Mouse (Mus musculus) stomach, postnatal 0 days (tissue): ENCODE measurements at regions not wholly inside any gene's neighbourhood (a gene's known extent, or its start where the extent isn't known, plus 50 kb on each side); places are given as distances from the start of the nearest gene placed in this dataset.

ENCODE experiments used
- ATAC-seq: fragments of 200-750 bp; cut with Nextera tagmentation; 2 replicates; pipeline ENCODE4 v1.8.0; 2017; ENCODE audit not compliant: low FRiP score, low TSS enrichment
- DNase-seq: peaks from one replicate; pipeline ENCODE4 v3.0.0-alpha.2; 2016; ENCODE audit warnings: low spot score
- H3K27ac ChIP-seq: fragments of 300-500 bp; sonication (generic); replicated peaks from 2 replicates; pipeline ENCODE4 v1.5.1; 2014; ENCODE audit warnings: mild to moderate bottlenecking, control low read depth
- H3K27me3 ChIP-seq: fragments of 300-500 bp; sonication (generic); 2 replicates; pipeline ENCODE4 v1.6.1; 2014; ENCODE audit warnings: low read length; ENCODE audit not compliant: control insufficient read depth, insufficient read depth
- H3K36me3 ChIP-seq: fragments of 300-500 bp; sonication (generic); 2 replicates; pipeline ENCODE4 v1.6.1; 2014; ENCODE audit warnings: low read length, mixed read lengths; ENCODE audit not compliant: control insufficient read depth, insufficient read depth
- H3K4me1 ChIP-seq: fragments of 300-500 bp; sonication (generic); replicated peaks from 2 replicates; pipeline ENCODE4 v1.6.1; 2014; ENCODE audit warnings: antibody characterized with exemption; ENCODE audit not compliant: control insufficient read depth, insufficient read depth
- H3K4me2 ChIP-seq: fragments of 300-500 bp; sonication (generic); replicated peaks from 2 replicates; pipeline ENCODE4 v1.6.1; 2014; ENCODE audit warnings: low read depth, mild to moderate bottlenecking, control low read depth, moderate library complexity
- H3K4me3 ChIP-seq: fragments of 300-500 bp; sonication (generic); 2 replicates; pipeline ENCODE4 v1.5.1; 2014; ENCODE audit warnings: low read depth, low read length, control low read depth
- H3K9ac ChIP-seq: fragments of 300-500 bp; sonication (generic); 2 replicates; pipeline ENCODE4 v1.6.1; 2014; ENCODE audit warnings: mild to moderate bottlenecking, low read length, control low read depth, mixed read lengths
- H3K9me3 ChIP-seq: fragments of 300-500 bp; sonication (generic); 2 replicates; pipeline ENCODE4 v1.6.1; 2016; ENCODE audit warnings: low read length; ENCODE audit not compliant: control insufficient read depth
- CTCF ChIP-seq: IDR thresholded peaks from 2 replicates; pipeline ENCODE4 v1.5.1; 2016; ENCODE audit warnings: antibody characterized with exemption, low read depth, mild to moderate bottlenecking, moderate library complexity
- EP300 ChIP-seq: optimal IDR thresholded peaks from 2 replicates; pipeline ENCODE3; 2016; ENCODE audit warnings: antibody characterized with exemption
- WGBS: fragments of 180-500 bp; shearing (Covaris S2); extraction: QIAGEN DNeasy Blood & Tissue Kit; methylation state at CpG from one replicate; pipeline ENCODE4 v1.1.7; 2014; 5-methylcytosine and 5-hydroxymethylcytosine counted together

- Histone ChIP-seq H3K4me3 (no peak overlapping the region), H3K27ac (no peak overlapping the region), H3K9me3 (no peaks in the 10 kb centered on the region), H3K4me1 (no peaks in the 10 kb centered on the region), H3K9ac (no peak overlapping the region), H3K36me3 (no peaks in the 10 kb centered on the region), H3K27me3 (no peaks in the 10 kb centered on the region), H3K4me2 (no peak overlapping the region)
- TF ChIP-seq CTCF (no peak), EP300 (no peak)
- ATAC-seq (no peak), DNase-seq (no peak)
- WGBS, result 92% methylated on average over 3 of the region's 3 CpGs
These were observed 111.0 kb upstream of the 9330182O14Rik start for GRCm38 (mm10) chr15:40023195-40023594.

GRCm38 (mm10) chr15:40032088-40032487 lies 102.1 kb upstream of the 9330182O14Rik start:
- H3K27ac ChIP-seq, result no peak overlapping the region

GRCm38 (mm10) chr15:40036181-40036580 lies 98.0 kb upstream of the 9330182O14Rik start:
- no peaks in the 10 kb centered on the region for H3K36me3 ChIP-seq
- whole genome bisulfite sequencing, result 69% methylated on average over 1 of the region's 1 CpGs
- ATAC-seq (no peak), DNase-seq (no peak)
- H3K27me3 ChIP-seq, result no peaks in the 10 kb centered on the region
- H3K27ac ChIP-seq, result no peak overlapping the region
- no peaks in the 10 kb centered on the region for H3K4me1 ChIP-seq
- no peaks in the 10 kb centered on the region for H3K9me3 ChIP-seq
- TF ChIP-seq CTCF (no peak), EP300 (no peak)
- H3K9ac ChIP-seq, result no peak overlapping the region
- no peak overlapping the region for H3K4me2 ChIP-seq
- no peak overlapping the region for H3K4me3 ChIP-seq

More at GRCm38 (mm10) chr15:40032088-40032487, 102.1 kb upstream of the 9330182O14Rik start:
- ATAC-seq (no peak), DNase-seq (no peak)
- H3K4me2 ChIP-seq, result no peak overlapping the region
- H3K4me3 ChIP-seq, result no peak overlapping the region
- no peaks in the 10 kb centered on the region for H3K36me3 ChIP-seq
- H3K9me3 ChIP-seq, result no peaks in the 10 kb centered on the region
- H3K27me3 ChIP-seq, result no peaks in the 10 kb centered on the region
- H3K4me1 ChIP-seq, result no peaks in the 10 kb centered on the region
- TF ChIP-seq CTCF, result no peak
- no peak for TF ChIP-seq EP300
- no peak overlapping the region for H3K9ac ChIP-seq

GRCm38 (mm10) chr15:40037266-40037665 lies 96.9 kb upstream of the 9330182O14Rik start:
- Histone ChIP-seq H3K4me3 (no peak overlapping the region), H3K4me1 (no peaks in the 10 kb centered on the region), H3K9me3 (no peaks in the 10 kb centered on the region), H3K27ac (no peak overlapping the region), H3K4me2 (no peak overlapping the region), H3K9ac (no peak overlapping the region), H3K27me3 (no peaks in the 10 kb centered on the region), H3K36me3 (no peaks in the 10 kb centered on the region)
- TF ChIP-seq EP300 (no peak), CTCF (no peak)
- 41% methylated on average over 7 of the region's 7 CpGs for WGBS
- DNase-seq (no peak), ATAC-seq (no peak)

- Histone ChIP-seq H3K27ac (no peak overlapping the region), H3K4me2 (no peak overlapping the region), H3K27me3 (no peaks in the 10 kb centered on the region), H3K9ac (no peak overlapping the region), H3K9me3 (no peaks in the 10 kb centered on the region), H3K4me3 (no peak overlapping the region), H3K36me3 (no peaks in the 10 kb centered on the region), H3K4me1 (no peaks in the 10 kb centered on the region)
- DNase-seq (no peak), ATAC-seq (no peak)
- TF ChIP-seq EP300 (no peak), CTCF (no peak)
- 50% methylated on average over 5 of the region's 5 CpGs for WGBS
These were observed 87.9 kb upstream of the 9330182O14Rik start for GRCm38 (mm10) chr15:40046219-40046618.

- Histone ChIP-seq H3K36me3 (no peaks in the 10 kb centered on the region), H3K4me3 (no peak overlapping the region), H3K27ac (no peak overlapping the region), H3K9me3 (no peaks in the 10 kb centered on the region), H3K4me1 (no peaks in the 10 kb centered on the region), H3K9ac (no peak overlapping the region), H3K4me2 (no peak overlapping the region), H3K27me3 (no peaks in the 10 kb centered on the region)
- TF ChIP-seq EP300 (no peak), CTCF (no peak)
- 69% methylated on average over 1 of the region's 1 CpGs for WGBS
- ATAC-seq, result no peak
- DNase-seq, result no peak
These were observed 87.1 kb upstream of the 9330182O14Rik start for GRCm38 (mm10) chr15:40047100-40047499.
